Mouse (Mus musculus): ENCODE results near the gene Fam161a.
"Not testable (repeated sequence)": the region's sequence is repeated elsewhere in the genome, so short reads cannot be mapped to it uniquely, and the experiment has no call there.

Fam161a gene

GRCm38 (mm10) chr11:23049642-23050041, 42.3 kb downstream of the Fam161a start:
- no peak for DNase-seq (ENCODE audit: low spot score)

GRCm38 (mm10) chr11:23052353-23052752, 45.0 kb downstream of the Fam161a start:
- no peak for DNase-seq (ENCODE audit: low spot score)

- DNase-seq (ENCODE audit: low spot score), result no peak
Measured at GRCm38 (mm10) chr11:23063153-23063552, 55.8 kb downstream of the Fam161a start.

- peak; percentile 65 for DNase-seq (ENCODE audit: low spot score)
Measured at GRCm38 (mm10) chr11:23063857-23064256, 56.5 kb downstream of the Fam161a start.

GRCm38 (mm10) chr11:23064276-23064675, 56.9 kb downstream of the Fam161a start:
- DNase-seq (ENCODE audit: low spot score), result not testable (repeated sequence)

- no peak for DNase-seq (ENCODE audit: low spot score)
Measured at GRCm38 (mm10) chr11:23065167-23065668, 57.9 kb downstream of the Fam161a start.

- peak; percentile 97 for DNase-seq (ENCODE audit: low spot score)
Measured at GRCm38 (mm10) chr11:23067395-23068136, 60.2 kb downstream of the Fam161a start.

GRCm38 (mm10) chr11:23068201-23068600, 60.9 kb downstream of the Fam161a start:
- peak; percentile 23 for DNase-seq (ENCODE audit: low spot score)

- DNase-seq (ENCODE audit: low spot score), result not testable (repeated sequence)
Measured at GRCm38 (mm10) chr11:23068986-23069385, 61.7 kb downstream of the Fam161a start.

GRCm38 (mm10) chr11:23074841-23075240, 67.5 kb downstream of the Fam161a start:
- DNase-seq (ENCODE audit: low spot score), result peak; percentile 35

GRCm38 (mm10) chr11:23078541-23078940, 71.2 kb downstream of the Fam161a start:
- no peak for DNase-seq (ENCODE audit: low spot score)

Measured in MN1 (cell line).